Mouse (Mus musculus) heart, postnatal 4 days (tissue): ENCODE data around the gene Cyp1a2. TPM values are rescaled to one million over a fixed set of nuclear protein-coding genes. Genes with fewer than 3 reads are reported as not detected.

Source experiments
- DNase-seq: peaks from one replicate; pipeline ENCODE4 v3.0.0; 2021
- total RNA-seq, 2 experiments: library from RNA; stranded (reverse); gene quantifications; 2 replicates each; pipeline ENCODE4 v1.2.3; 2021

Gene Cyp1a2
- total RNA-seq, 2 experiments from 2014 or later, result not detected

DNA sequence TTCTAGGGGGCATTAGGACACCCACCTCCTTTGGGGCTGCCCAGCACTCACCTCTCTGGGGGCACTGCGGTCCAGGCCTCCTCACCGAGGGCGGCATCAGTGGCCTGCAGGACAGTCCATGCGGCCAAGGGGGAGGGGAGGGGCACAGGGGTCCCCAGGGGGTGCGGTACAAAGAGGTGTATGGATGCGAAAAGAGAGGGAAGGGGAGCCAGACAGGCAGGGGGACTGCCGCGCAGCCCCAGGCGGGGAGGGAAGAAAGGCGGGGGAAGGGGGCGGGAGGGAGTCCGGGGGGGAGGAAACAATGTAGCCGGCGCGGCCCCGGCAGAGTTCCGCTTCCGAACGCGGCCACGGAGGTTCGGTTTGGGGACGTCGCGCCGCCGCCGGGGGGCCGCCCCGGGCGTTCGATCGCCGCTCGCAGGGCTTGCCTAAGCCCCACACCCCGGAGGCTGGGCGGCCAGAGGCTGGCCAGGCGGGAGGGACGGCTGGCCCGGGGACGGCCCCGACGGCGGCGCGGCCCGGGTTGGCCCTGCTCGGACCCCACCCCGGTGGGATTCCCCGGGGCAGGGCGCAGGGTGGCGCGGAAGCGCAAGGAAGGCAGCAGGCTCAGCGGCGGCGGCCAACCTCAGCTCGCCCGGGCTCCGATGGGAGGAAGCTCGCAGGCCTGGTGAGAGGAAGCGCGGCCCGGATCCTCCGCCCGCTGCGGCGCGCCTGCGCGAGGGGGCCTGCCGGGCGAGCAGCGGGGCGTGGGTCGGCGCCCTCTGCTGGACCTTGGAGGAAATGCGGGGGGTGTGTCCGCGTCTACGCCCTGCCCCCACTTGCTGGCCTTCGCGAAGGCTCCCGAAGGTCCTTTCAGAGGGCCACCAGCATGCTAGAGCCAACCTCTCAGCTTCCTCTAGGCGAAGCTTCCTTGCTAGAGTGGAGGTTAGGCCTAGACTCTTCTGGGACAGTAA, 38.3 kb downstream of the Cyp1a2 start:
- DNase-seq, result peak; percentile 97

DNA sequence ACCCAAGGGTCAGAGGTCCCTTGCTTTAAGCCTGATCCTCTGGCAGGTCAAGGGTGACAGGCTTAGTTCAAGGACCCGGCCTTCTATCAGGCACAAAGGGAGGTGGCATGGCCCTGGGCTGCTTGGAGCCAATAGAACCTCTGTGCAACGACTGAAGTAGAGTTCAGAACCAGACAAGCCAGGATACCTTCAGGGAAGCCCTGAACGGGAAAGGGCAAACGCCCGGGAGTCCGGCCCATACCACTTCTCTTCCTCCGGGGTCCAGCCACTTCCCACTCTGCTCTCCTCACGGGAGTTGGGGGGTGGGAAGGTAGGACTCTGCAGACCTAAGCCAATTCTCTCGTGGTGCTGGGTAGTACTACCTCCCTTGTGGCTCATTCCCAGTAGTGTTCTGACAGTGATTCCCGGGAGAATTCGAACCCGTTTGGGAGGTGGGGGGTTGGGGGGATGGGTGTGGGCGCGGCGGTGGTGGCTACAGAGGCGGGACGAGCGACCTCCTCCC, 39.0 kb downstream of the Cyp1a2 start:
- no peak for DNase-seq

DNA sequence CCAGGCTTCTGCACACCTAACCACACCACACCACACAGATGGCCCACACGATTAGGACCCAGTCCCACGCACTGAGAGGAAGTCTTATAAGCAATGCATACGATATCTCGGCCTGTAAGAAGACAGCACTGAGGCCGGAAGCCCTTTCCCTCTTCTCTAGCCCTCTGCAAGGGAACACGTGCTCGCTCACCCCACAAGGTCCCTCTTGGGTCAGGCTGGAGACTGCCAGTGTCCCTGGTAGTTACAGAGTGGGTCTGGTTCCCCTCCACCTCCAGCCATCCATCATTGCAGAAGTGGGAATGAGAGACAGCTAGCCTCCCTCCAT, 39.7 kb downstream of the Cyp1a2 start:
- DNase-seq, result no peak

DNA sequence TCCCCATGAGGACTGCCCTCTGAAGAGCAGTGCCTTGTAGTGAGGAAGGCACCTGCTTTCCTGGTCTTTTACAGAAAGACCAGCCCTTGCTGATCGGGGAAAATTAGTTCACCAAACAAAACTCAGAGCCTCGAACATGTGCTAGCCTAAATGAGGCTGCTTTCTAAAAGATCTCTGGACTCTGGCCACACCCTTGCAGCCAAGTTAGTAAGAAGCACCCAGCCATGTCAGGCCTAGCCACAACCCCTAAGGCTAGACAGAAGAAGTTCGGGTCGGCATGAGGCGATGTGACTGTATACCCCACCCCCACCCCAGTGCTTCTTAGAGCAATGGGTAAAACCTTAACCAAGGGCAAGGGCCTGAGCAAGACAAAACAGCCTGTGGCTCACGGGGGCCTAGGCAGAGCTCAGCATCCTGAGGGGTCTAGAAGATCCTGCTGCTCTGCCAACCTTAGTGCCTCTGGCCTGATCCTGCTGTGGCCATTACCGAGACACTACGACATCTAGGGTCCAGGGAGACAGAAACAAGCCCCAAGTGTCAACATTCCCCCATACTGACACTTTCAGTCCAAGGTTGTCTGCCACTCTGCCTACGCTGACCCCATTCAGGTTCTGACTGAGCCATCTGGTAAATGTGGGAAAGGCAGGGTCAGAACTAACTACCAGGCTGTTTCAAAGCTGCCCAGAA, 40.2 kb downstream of the Cyp1a2 start:
- DNase-seq, result no peak

DNA sequence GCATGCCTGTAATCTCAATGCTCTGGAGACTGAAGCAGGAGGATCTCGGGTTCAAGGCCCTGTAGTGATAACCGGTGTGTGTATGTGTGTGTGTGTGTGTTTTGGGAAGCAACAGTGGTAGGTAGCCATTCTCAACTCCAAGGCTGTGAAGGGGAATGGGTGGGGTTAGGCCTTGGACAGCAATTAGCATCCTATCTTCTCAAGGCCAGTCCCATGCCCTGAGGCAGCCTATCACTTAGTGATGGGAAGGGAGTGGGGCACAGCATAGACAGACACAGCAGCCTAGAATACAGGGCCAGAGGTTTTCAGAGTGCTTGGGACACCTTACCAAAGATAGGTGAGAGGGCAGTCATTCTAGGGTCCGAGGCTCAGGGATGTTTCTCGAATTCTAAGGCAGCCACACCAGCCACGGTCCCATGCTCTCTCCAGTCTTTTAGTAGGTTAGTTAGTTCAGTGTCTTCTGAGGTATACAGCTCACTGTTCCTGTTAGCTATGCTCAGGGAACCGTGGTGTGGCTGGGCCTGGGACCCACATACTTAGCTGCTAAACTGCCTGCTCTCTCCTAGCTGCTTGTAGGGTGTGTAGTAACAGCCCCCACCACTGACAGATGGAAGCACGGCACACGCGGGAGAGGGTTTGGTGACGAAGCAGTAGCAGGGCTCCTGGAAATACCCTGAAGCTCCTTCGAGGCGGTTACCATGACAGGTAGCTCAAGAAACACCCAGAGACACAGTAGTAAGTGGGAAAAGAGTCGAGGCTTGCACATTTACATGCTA, 41.5 kb downstream of the Cyp1a2 start:
- DNase-seq, result no peak

DNA sequence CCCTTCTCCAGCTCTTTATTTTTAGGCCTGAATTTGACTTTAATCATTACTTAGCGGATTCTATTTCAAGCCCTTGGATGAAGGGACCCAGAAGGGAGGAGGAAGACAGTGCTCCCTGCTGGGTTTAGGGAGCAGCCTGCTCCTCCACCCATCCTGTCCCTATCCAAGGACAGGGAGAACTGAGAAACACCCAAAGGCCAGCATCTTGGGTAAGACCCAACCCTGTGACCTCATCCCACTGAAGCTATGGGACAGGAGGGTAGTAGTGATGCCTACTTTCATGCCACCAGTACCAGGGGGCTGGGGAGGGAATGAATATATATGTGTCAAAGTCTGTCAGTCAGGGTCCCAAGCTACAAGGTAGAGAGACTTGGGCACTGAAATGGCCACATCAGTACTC, 42.5 kb downstream of the Cyp1a2 start:
- no peak for DNase-seq

DNA sequence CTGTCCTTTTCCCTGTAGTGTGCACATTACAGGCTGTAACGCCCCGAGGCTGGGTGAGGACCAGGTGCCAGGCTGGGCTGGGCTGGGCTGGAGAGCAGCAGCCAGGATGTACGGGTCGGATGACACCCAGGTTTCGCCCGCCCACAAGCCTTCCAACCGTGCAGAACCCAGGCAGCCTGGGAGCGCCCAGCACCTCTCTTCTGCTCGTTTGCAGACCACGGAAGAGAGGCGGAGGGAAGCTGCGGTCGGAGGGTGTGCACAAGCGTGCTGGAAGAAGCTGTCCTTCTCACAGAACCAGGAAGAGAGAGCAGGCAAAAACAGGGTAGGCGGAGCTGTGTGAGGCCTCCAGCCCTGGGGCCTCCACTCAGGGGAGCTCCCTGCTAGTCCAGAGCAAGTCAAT, 43.1 kb downstream of the Cyp1a2 start:
- peak; percentile 51 for DNase-seq

DNA sequence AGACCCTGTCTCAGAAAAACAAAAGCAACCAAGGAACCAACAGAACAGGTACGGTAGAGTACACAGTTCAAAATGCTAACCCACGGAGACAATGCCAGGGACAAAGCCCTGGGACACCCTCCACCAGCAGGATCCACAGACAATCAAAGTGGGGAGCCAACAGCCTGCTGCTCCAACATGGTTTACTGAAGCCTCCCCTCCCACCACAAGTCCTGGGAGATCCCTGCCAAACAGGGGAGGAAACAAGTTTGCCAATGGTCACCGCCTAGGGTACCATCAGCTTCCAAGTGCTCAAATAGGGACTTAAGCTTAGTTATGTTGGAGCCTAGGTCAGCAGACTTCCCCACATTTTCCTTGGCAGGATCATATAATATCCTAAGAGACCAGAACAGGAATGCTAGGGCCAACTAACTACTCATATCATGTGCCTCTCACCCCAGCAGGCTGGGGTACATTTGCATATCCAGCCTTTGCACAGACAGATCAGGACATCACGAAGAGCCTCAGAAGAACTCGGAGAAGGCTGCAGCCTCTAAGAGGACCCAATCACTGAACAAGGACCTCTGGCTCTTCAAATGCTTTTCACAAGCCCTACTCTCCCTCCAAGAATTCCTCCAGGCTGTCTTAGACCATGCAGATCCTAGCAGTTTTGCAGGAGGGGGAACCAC, 43.7 kb downstream of the Cyp1a2 start:
- no peak for DNase-seq

DNA sequence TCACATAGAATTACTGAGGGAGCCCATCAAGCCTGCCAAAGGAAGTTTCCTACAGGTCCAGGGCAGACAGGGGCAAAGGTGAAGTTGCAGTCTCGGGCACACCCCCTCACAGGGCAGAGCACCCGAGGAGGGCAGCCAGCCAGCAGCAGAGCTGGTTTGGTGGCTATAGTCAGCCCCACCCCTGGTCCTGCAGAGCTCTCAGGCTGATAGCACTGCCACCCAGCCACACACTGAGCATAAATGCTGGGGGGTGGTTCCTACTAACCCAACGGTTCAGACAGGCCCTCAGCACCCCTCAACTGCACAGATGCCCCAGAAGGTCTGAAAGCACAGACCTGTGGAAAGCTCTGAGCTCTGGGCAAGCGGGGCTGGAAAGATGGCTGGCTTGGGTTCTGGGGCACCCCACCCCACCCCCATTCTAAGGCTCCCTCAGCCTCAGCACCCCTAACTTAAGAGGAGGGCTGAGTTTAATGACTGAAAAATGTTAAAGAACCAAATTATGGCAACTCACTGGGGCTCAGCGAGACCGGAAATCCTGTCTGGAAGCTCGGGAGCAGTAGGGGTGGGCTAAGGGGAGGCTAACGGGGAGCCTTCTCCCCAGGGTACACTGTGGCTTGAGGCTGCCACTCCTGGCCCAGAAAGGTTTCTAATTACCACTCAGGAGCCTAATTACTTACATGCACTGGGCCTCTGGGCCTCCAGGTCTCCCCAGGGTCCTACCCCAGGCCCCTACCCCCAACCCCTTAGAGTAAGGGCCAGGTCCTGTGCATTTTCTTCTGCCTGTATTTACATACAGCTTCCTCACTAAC, 44.6 kb downstream of the Cyp1a2 start:
- peak; percentile 54 for DNase-seq

DNA sequence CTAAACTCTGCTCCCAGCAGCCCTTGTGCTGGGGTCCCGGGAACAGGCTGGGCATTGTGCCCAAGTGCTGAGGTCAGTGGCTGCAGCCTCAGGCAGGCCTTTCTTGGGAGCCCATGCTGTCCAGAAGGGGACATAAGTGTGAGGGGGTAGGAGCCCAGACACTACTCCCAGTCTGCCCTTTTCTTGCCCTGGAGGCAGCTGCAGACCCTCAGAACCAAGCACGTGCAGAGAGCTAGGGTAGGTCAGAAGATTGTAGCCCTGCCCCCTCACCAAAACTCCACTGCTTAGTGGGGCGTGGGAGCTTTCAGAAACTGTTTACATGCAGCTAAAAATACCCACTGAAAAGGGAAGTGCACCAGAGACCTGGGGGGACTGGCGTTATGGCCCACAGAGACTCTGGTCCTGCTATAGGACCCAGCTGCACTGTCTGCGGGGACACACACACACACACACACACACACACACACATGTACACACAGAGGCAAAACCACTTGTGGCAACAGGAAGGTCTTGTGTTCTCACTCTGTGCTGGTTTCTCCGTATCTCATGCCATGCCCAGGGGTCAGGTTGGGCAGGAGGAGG, 45.7 kb downstream of the Cyp1a2 start:
- DNase-seq, result peak; percentile 91

DNA sequence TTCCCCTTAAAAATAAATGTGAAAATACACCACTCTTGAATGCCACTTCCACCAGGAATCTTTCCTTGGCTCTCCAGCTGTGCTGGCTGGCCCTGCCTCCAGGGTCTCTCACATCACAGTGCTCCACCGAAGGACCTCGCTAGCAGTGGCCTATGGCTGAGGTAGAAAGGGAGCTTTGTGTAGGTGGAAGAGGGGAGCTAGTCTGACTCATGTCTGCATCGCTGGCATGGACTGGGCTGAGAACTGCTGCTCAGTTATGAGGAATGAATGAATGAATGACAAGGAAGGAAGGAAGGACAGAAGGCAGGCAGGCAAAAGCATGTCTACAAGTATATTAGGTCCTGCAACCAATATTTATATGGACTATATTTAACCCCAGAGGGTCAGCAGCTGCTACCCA, 46.2 kb downstream of the Cyp1a2 start:
- DNase-seq, result no peak

DNA sequence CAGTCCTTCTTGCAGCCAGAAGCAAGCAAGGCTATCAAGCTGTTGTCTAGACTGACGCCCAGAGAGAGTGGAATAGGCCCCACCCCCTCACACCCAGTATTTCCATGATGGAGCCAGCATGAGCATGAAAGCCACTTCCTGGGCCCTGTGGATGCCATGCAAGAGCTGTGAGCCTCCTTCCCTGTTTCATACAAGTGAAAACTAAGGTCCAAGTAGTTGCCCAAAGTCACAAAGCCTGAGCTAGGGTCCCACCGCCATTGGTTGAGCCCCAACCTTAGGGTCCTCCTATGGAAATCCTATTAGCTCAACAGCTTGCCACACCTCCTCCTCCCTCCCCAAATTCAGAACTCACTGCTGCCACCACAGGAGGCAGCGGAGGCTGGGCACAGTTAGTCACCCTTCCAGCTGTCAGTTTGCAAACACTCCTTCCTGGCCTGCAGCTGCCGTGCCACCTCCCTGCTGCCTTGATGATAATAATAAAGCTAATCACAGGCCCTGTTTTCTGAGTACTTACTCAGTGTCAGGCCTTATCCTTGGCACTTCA, 50.0 kb downstream of the Cyp1a2 start:
- no peak for DNase-seq

DNA sequence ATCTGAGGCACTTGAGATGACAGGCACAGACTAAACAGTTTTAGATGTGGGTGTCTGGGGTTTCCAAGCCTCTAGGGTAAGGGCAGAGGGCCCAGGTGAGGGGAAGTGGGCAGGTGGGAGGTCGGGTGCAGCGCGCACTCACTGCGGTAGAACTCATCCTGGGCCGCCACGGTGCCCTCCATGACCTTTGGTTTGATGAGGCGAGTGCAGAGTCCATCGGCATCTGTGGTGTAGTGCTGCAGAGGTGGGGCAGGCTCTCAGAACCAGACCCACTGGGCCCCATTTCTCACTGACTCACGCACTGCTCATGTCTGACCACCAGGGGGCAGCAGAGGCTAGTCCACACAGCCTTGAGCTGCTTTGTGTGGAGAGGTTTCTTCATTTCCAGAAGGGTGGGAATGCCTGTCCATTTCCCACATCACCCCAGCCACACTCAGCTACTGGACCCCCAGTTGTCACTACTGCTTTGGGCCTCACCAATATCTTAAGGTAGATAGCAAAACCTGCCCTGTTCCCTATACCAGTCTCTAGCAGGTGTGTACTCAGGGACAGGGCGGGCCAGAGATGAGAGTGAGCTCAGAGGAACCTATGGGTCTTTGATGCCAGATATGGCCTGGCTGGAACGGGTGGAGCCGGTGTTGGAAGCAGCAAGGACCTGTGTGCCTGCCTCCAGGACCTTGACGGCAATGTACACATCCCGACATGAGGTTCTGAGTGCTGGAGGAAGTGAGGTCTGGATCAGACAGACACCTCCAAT, 54.2 kb downstream of the Cyp1a2 start:
- peak; percentile 91 for DNase-seq

DNA sequence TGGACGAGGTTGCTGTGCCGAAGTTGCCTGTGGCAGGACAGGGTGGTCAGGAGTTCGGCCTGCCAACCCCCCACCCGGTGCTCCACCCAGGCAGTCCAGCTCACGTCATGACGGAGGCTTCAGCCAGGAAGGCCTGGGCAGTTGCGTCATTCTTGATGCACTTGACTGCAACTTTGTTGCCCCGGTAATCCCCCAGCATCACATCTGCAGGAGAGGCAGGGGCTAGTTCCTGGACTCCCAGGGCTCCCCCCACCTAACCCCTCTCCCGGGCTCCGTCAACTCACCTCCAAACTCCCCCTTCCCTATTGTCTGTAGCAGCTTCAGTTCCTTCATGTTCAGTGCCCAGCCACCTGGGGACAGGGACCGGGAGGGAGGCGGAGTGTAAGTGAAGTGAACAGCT, 54.8 kb downstream of the Cyp1a2 start:
- no peak for DNase-seq

DNA sequence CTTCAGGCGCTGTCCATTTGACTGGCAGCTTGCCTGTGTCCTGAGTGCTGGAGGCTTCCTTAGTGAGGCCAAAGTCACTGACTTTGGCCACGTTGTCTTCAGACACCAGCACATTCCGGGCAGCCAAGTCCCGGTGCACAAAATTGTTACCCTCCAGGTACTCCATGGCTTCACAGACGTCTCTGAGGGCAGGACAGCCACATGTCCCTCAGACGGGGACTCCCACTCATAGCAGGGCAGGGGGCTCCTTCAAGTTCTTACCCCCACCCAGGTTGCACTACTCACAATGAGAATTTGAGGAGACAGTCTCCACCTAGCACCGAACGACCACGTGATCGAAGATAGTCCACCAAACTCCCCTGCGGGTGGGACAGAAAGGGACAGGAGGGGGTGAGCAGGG, 55.6 kb downstream of the Cyp1a2 start:
- DNase-seq, result no peak

DNA sequence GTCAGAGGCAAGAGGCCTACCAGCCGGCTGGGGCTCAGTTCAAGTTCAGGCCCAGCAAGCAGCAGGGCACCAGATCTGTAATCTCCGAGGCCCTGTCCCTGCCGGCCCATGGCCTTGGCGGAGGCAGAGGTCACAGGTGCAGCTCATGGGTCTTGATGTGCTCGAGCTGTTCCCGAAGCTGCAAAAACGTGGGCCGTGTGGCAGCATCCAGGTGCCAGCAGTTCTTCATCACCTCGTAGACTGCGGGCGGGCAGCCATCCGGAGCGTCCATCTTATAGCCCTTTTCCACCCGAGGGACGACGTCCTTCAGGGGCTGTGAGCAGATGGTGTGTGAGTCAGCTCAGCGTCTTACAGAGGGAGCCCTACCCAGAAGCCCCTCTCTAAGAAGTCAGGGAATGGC, 56.3 kb downstream of the Cyp1a2 start:
- DNase-seq, result no peak
